Mouse (Mus musculus) intestine, embryonic 16.5 days (tissue): ENCODE measurements around the gene Gm37240. TPM values are rescaled to one million over a fixed set of nuclear protein-coding genes. Genes with fewer than 3 reads are reported as not detected.

Experiments
- ATAC-seq: fragments of 200-750 bp; cut with Nextera tagmentation; 2 replicates; pipeline ENCODE4 v1.8.0; 2017; ENCODE audit warnings: moderate TSS enrichment, moderate library complexity
- H3K27ac ChIP-seq: fragments of 300-500 bp; sonication (generic); 2 replicates; pipeline ENCODE4 v1.5.1; 2014; ENCODE audit warnings: mild to moderate bottlenecking, low read length
- H3K27me3 ChIP-seq: fragments of 300-500 bp; sonication (generic); replicated peaks from 2 replicates; pipeline ENCODE4 v1.6.1; 2014; ENCODE audit warnings: low read length, control low read depth, mixed read lengths; ENCODE audit not compliant: control insufficient read depth, insufficient read depth
- H3K36me3 ChIP-seq: fragments of 300-500 bp; sonication (generic); 2 replicates; pipeline ENCODE4 v1.6.1; 2014; ENCODE audit warnings: low read length, control low read depth; ENCODE audit not compliant: control insufficient read depth, insufficient read depth
- H3K4me1 ChIP-seq: fragments of 300-500 bp; sonication (generic); 2 replicates; pipeline ENCODE4 v1.6.1; 2014; ENCODE audit warnings: low read length, control low read depth, mixed read lengths; ENCODE audit not compliant: control insufficient read depth, insufficient read depth
- H3K4me2 ChIP-seq: fragments of 300-500 bp; sonication (generic); 2 replicates; pipeline ENCODE4 v1.6.1; 2014; ENCODE audit warnings: low read depth, low read length, control low read depth
- H3K4me3 ChIP-seq: fragments of 300-500 bp; sonication (generic); 2 replicates; pipeline ENCODE4 v1.5.1; 2014; ENCODE audit warnings: mild to moderate bottlenecking, low read length
- H3K9ac ChIP-seq: fragments of 300-500 bp; sonication (generic); 2 replicates; pipeline ENCODE4 v1.6.1; 2014; ENCODE audit warnings: low read depth, low read length
- H3K9me3 ChIP-seq: fragments of 300-500 bp; sonication (generic); 2 replicates; pipeline ENCODE4 v1.6.1; 2016; ENCODE audit warnings: low read length, control low read depth; ENCODE audit not compliant: control insufficient read depth
- WGBS: fragments of 180-500 bp; shearing (Covaris S2); extraction: QIAGEN DNeasy Blood & Tissue Kit; methylation state at CpG from one replicate; pipeline ENCODE4 v1.1.7; 2014; 5-methylcytosine and 5-hydroxymethylcytosine counted together
- polyA plus RNA-seq: library from polyadenylated mRNA; unstranded; fragments of >200 nt; fragmentation: Nextera tagmentation; extraction: Ambion mirVana; gene quantifications from 2 replicates; pipeline ENCODE4 v1.2.1, GENCODE M21; 2015

The Gm37240 gene
- polyA plus RNA-seq, 1 experiment from 2014 or later, result 6.8 TPM

GRCm38 (mm10) chr3:84618627-84619026 is 1268.7 kb downstream of the Gm37240 start:
- no peak overlapping the region for H3K27ac ChIP-seq
- H3K36me3 ChIP-seq, result no peaks in the 10 kb centered on the region
- ATAC-seq, result no peak
- no peaks in the 10 kb centered on the region for H3K4me1 ChIP-seq
- H3K4me3 ChIP-seq, result no peak overlapping the region
- H3K4me2 ChIP-seq, result no peak overlapping the region
- no peaks in the 10 kb centered on the region for H3K9me3 ChIP-seq
- WGBS, result 86% methylated on average over 2 of the region's 2 CpGs
- no peaks in the 10 kb centered on the region for H3K27me3 ChIP-seq
- H3K9ac ChIP-seq, result no peak overlapping the region

GRCm38 (mm10) chr3:84615856-84616225 is 1271.5 kb downstream of the Gm37240 start:
- H3K4me3 ChIP-seq, result no peak overlapping the region
- no peak for ATAC-seq
- 44% methylated on average over 7 of the region's 7 CpGs for WGBS

GRCm38 (mm10) chr3:84615050-84615855 is 1272.1 kb downstream of the Gm37240 start:
- H3K4me1 ChIP-seq, result no peaks in the 10 kb centered on the region
- no peak overlapping the region for H3K4me3 ChIP-seq
- H3K27ac ChIP-seq, result no peak overlapping the region
- no peak for ATAC-seq
- 30% methylated on average over 5 of the region's 5 CpGs for WGBS
- H3K4me2 ChIP-seq, result no peak overlapping the region
- no peak overlapping the region for H3K9ac ChIP-seq
- no peaks in the 10 kb centered on the region for H3K9me3 ChIP-seq
- H3K36me3 ChIP-seq, result no peaks in the 10 kb centered on the region
- no peaks in the 10 kb centered on the region for H3K27me3 ChIP-seq

More at GRCm38 (mm10) chr3:84615856-84616225, 1271.5 kb downstream of the Gm37240 start:
- no peaks in the 10 kb centered on the region for H3K36me3 ChIP-seq
- no peak overlapping the region for H3K9ac ChIP-seq
- H3K4me2 ChIP-seq, result no peak overlapping the region
- H3K9me3 ChIP-seq, result no peaks in the 10 kb centered on the region
- no peaks in the 10 kb centered on the region for H3K27me3 ChIP-seq
- H3K4me1 ChIP-seq, result no peaks in the 10 kb centered on the region
- H3K27ac ChIP-seq, result no peak overlapping the region

GRCm38 (mm10) chr3:84610183-84610710 is 1277.1 kb downstream of the Gm37240 start:
- no peaks in the 10 kb centered on the region for H3K9me3 ChIP-seq
- H3K36me3 ChIP-seq, result no peaks in the 10 kb centered on the region
- peak; percentile 94 for ATAC-seq
- H3K9ac ChIP-seq, result no peak overlapping the region
- no peak overlapping the region for H3K4me3 ChIP-seq
- H3K27ac ChIP-seq, result peak overlapping the region; percentile 48
- no peak overlapping the region for H3K4me2 ChIP-seq
- 58% methylated on average over 9 of the region's 9 CpGs for WGBS
- H3K4me1 ChIP-seq, result no peaks in the 10 kb centered on the region
- H3K27me3 ChIP-seq, result no peaks in the 10 kb centered on the region

- no peaks in the 10 kb centered on the region for H3K9me3 ChIP-seq
- no peak overlapping the region for H3K4me3 ChIP-seq
- ATAC-seq, result peak; percentile 52
- H3K4me1 ChIP-seq, result 0 out of 2 replicates have a peak, but pooled peaks cover 3% of the 10 kb centered on the region
- H3K27me3 ChIP-seq, result no peaks in the 10 kb centered on the region
- 59% methylated on average over 8 of the region's 9 CpGs for WGBS
- H3K36me3 ChIP-seq, result no peaks in the 10 kb centered on the region
- H3K4me2 ChIP-seq, result no peak overlapping the region
- H3K27ac ChIP-seq, result no peak overlapping the region
- H3K9ac ChIP-seq, result no peak overlapping the region
These were observed 1284.1 kb downstream of the Gm37240 start for GRCm38 (mm10) chr3:84603212-84603611.

- 79% methylated on average over 2 of the region's 2 CpGs for WGBS
- H3K4me2 ChIP-seq, result no peak overlapping the region
- H3K9ac ChIP-seq, result no peak overlapping the region
- no peaks in the 10 kb centered on the region for H3K36me3 ChIP-seq
- no peak overlapping the region for H3K27ac ChIP-seq
- no peak; the same call in 1 of the 2 replicates for ATAC-seq
- H3K4me3 ChIP-seq, result no peak overlapping the region
- H3K9me3 ChIP-seq, result no peaks in the 10 kb centered on the region
- H3K4me1 ChIP-seq, result 0 out of 2 replicates have a peak, but pooled peaks cover 3% of the 10 kb centered on the region
- H3K27me3 ChIP-seq, result no peaks in the 10 kb centered on the region
These were observed 1284.6 kb downstream of the Gm37240 start for GRCm38 (mm10) chr3:84602759-84603158.

- WGBS, result 78% methylated on average over 9 of the region's 9 CpGs
- Histone ChIP-seq H3K4me2 (no peak overlapping the region), H3K27ac (no peak overlapping the region)
These were observed 1285.3 kb downstream of the Gm37240 start for GRCm38 (mm10) chr3:84601870-84602495.

GRCm38 (mm10) chr3:84598756-84599155 is 1288.6 kb downstream of the Gm37240 start:
- no peak for ATAC-seq
- Histone ChIP-seq H3K27me3 (no peaks in the 10 kb centered on the region; the same call in 1 of the 2 replicates), H3K9me3 (no peaks in the 10 kb centered on the region), H3K4me2 (no peak overlapping the region), H3K4me3 (no peak overlapping the region), H3K4me1 (0 out of 2 replicates have a peak, but pooled peaks cover 3% of the 10 kb centered on the region), H3K9ac (no peak overlapping the region), H3K27ac (no peak overlapping the region), H3K36me3 (no peaks in the 10 kb centered on the region)
- WGBS, result 82% methylated on average over 6 of the region's 6 CpGs

More at GRCm38 (mm10) chr3:84601870-84602495, 1285.3 kb downstream of the Gm37240 start:
- Histone ChIP-seq H3K4me1 (0 out of 2 replicates have a peak, but pooled peaks cover 3% of the 10 kb centered on the region), H3K36me3 (no peaks in the 10 kb centered on the region), H3K9me3 (no peaks in the 10 kb centered on the region), H3K9ac (no peak overlapping the region), H3K4me3 (no peak overlapping the region), H3K27me3 (no peaks in the 10 kb centered on the region)
- no peak for ATAC-seq

- peak; percentile 62; the same call in 1 of the 2 replicates for ATAC-seq
- Histone ChIP-seq H3K4me3 (no peak overlapping the region), H3K4me2 (no peak overlapping the region), H3K4me1 (no peaks in the 10 kb centered on the region), H3K9ac (no peak overlapping the region), H3K36me3 (no peaks in the 10 kb centered on the region), H3K27ac (no peak overlapping the region), H3K27me3 (no peaks in the 10 kb centered on the region; the same call in 1 of the 2 replicates), H3K9me3 (no peaks in the 10 kb centered on the region)
- 79% methylated on average over 6 of the region's 6 CpGs for WGBS
These were observed 1289.2 kb downstream of the Gm37240 start for GRCm38 (mm10) chr3:84597996-84598734.
